In the genomic region with DNA sequence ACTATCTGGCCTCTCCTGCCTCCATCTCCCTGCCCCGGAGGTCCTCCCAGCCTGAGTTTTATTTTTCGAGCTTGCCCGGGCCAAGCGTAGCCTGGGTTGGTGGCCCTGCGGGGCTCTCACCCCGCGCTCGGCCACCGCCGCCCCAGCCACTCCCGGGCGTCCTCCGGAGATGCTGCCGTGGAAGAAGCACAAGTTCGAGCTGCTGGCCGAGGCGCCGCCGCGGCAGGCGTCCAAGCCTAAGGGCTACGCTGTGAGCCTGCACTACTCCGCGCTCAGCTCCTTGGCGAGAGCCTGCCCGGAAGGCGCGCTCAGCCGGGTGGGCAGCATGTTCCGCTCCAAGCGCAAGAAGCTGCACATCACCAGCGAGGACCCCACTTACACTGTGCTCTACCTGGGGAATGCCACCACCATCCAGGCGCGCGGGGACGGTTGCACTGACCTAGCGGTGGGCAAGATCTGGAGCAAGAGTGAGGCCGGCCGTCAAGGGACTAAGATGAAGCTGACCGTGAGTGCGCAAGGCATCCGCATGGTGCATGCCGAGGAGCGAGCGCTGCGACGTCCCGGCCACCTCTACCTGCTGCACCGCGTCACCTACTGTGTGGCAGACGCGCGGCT, we compare ENCODE assay signal across 8 mouse cellular contexts. TPM values are rescaled to one million over a fixed set of nuclear protein-coding genes. Genes with fewer than 3 reads are reported as not detected.
A peak's percentile ranks its signal among the peaks of the same experiment; 100 is the strongest.
DNase-seq lines count a peak whose midpoint lies in the region; ATAC-seq lines count a peak whose summit lies in the region.

No protein-coding gene starts in this region.

- H3K27me3 ChIP-seq in hindbrain, embryonic 13.5 days: peaks cover 31% of the 10 kb centered on the region
- peaks cover 18% of the 10 kb centered on the region for H3K27me3 ChIP-seq in midbrain, embryonic 11.5 days (ENCODE audit: control insufficient read depth, insufficient read depth, low read length)

- H3K4me2 ChIP-seq in hindbrain, embryonic 13.5 days: peak overlapping the region; percentile 94
- H3K4me2 ChIP-seq in midbrain, embryonic 11.5 days: peak overlapping the region; percentile 62

- H3K27ac ChIP-seq in hindbrain, embryonic 13.5 days: peak overlapping the region; percentile 74
- H3K27ac ChIP-seq in midbrain, embryonic 11.5 days (ENCODE audit: low read depth, low read length): no peak overlapping the region

- H3K4me3 ChIP-seq in hindbrain, embryonic 13.5 days: peak overlapping the region; percentile 71
- H3K4me3 ChIP-seq in midbrain, embryonic 11.5 days (ENCODE audit: low read depth, low read length): peak overlapping the region; percentile 60

- intact Hi-C loops in left cerebral cortex, postnatal 36 days (cut with DNase I): loop anchor here (1.0 to 5.0 kb wide), 2 partner anchors 72 to 379 kb away; no protein-coding TSS in a partner anchor

- peak; percentile 55 for DNase-seq in adipocyte (ENCODE audit: low spot score)
- DNase-seq in cerebellum, adult 8-10 months: peak; percentile 58
- DNase-seq in frontal cortex, postnatal 25 days (ENCODE audit: low spot score in 2 of 2): peak; percentile 22 to 33
- DNase-seq in left cerebral cortex, postnatal 36 days (ENCODE audit: low spot score in 2 of 2): peak; percentile 64 to 67
- DNase-seq in midbrain, embryonic 11.5 days (ENCODE audit: low spot score, missing footprints): peak; percentile 95
- peak; percentile 58 for DNase-seq in skeletal muscle tissue, adult 2 months (ENCODE audit: low read depth, low spot score)

- peak overlapping the region; percentile 79 for H3K9ac ChIP-seq in hindbrain, embryonic 13.5 days
- H3K9ac ChIP-seq in midbrain, embryonic 11.5 days (ENCODE audit: low read length): peak overlapping the region; percentile 68

- H3K4me1 ChIP-seq in hindbrain, embryonic 13.5 days (replicated peaks): peaks cover 63% of the 10 kb centered on the region
- H3K4me1 ChIP-seq in midbrain, embryonic 11.5 days (ENCODE audit: control insufficient read depth, insufficient read depth, low read length): peaks cover 18% of the 10 kb centered on the region

- H3K36me3 ChIP-seq in hindbrain, embryonic 13.5 days: no peaks in the 10 kb centered on the region
- no peaks in the 10 kb centered on the region for H3K36me3 ChIP-seq in midbrain, embryonic 11.5 days (ENCODE audit: control insufficient read depth, insufficient read depth, low read length)

- WGBS in hindbrain, embryonic 13.5 days: under 1% methylated on average over 53 of the region's 53 CpGs
- under 1% methylated on average over 53 of the region's 53 CpGs for WGBS in midbrain, embryonic 11.5 days

- peak; percentile 34; the same call in 1 of the 2 replicates for ATAC-seq in hindbrain, embryonic 13.5 days (ENCODE audit: low FRiP score)
- peak; percentile 45 for ATAC-seq in midbrain, embryonic 11.5 days (ENCODE audit: low FRiP score)
- no peak for ATAC-seq in inflammation-experienced regulatory T-cells, adult 6 months

- no peaks in the 10 kb centered on the region for H3K9me3 ChIP-seq in hindbrain, embryonic 13.5 days
- no peaks in the 10 kb centered on the region for H3K9me3 ChIP-seq in midbrain, embryonic 11.5 days (ENCODE audit: control insufficient read depth, low read length)

RNA-seq across cellular contexts. Expression of gene Fam43a, which starts 1.0 kb away (rescaled TPM):
- 15.9 and 16.2 TPM in 2 replicates for polyA plus RNA-seq in hindbrain, embryonic 13.5 days (2015; fragmentation: Nextera tagmentation; extraction: Ambion mirVana)
- total RNA-seq in left cerebral cortex, postnatal 36 days (2021): 10 to 100 TPM; 14.6 to 15.9 TPM
- 5.4 and 6.1 TPM in 2 replicates for polyA plus RNA-seq in midbrain, embryonic 11.5 days (2014; fragmentation: Nextera tagmentation; extraction: Ambion mirVana)
- under 1 TPM; 0.50 to 0.88 (median 0.71) TPM for polyA plus RNA-seq in inflammation-experienced regulatory T-cells, adult 6 months (2017; shearing (Covaris generic))

RNA-seq across cellular contexts. Expression of gene Lsg1, which starts 13.1 kb away (rescaled TPM):
- 59.8 and 60.3 TPM in 2 replicates for polyA plus RNA-seq in hindbrain, embryonic 13.5 days (2015; fragmentation: Nextera tagmentation; extraction: Ambion mirVana)
- total RNA-seq in left cerebral cortex, postnatal 36 days (2021): 10 to 100 TPM; 20.4 to 21.8 TPM
- 84.7 and 89.3 TPM in 2 replicates for polyA plus RNA-seq in midbrain, embryonic 11.5 days (2014; fragmentation: Nextera tagmentation; extraction: Ambion mirVana)
- polyA plus RNA-seq in inflammation-experienced regulatory T-cells, adult 6 months (2017; shearing (Covaris generic)): 10 to 100 TPM; 59.3 to 77.4 (median 74.7) TPM

RNA-seq across cellular contexts. Expression of gene Tmem44, which starts 49.9 kb away (rescaled TPM):
- 73.7 and 82.8 TPM in 2 replicates for polyA plus RNA-seq in hindbrain, embryonic 13.5 days (2015; fragmentation: Nextera tagmentation; extraction: Ambion mirVana)
- 10 to 100 TPM; 68.1 to 71.7 TPM for total RNA-seq in left cerebral cortex, postnatal 36 days (2021)
- 26.6 and 27.9 TPM in 2 replicates for polyA plus RNA-seq in midbrain, embryonic 11.5 days (2014; fragmentation: Nextera tagmentation; extraction: Ambion mirVana)
- under 1 TPM; 0.17 to 0.81 (median 0.70) TPM for polyA plus RNA-seq in inflammation-experienced regulatory T-cells, adult 6 months (2017; shearing (Covaris generic))

Comparison
In these comparisons a context has a peak if more than half of its experiments do, and no peak if none do; other contexts are left out.
1. DNase-seq: peak in every context shown above with its lines; median percentile 95 in midbrain, embryonic 11.5 days; 66 in left cerebral cortex, postnatal 36 days; 58 in cerebellum, adult 8-10 months; 58 in skeletal muscle tissue, adult 2 months; 55 in adipocyte; 28 in frontal cortex, postnatal 25 days.
2. RNA of gene Tmem44, which starts 49.9 kb away (polyA plus RNA-seq): 73.7 to 82.8 TPM in hindbrain, embryonic 13.5 days and 26.6 to 27.9 TPM in midbrain, embryonic 11.5 days; 0.17 to 0.81 TPM in inflammation-experienced regulatory T-cells, adult 6 months; every median in the first group is over 10 times any median in the second.